ENCODE assay signal across 16 mouse cellular contexts in genomic region chr3:131511616-131512015, GRCm38 (mm10). TPM values are rescaled to one million over a fixed set of nuclear protein-coding genes. Genes with fewer than 3 reads are reported as not detected.
DNase-seq lines count a peak whose midpoint lies in the region; ATAC-seq and TF ChIP-seq lines count a peak whose summit lies in the region.
"Had no signal": no experiment of that assay in that cellular context is flagged by ENCODE, and none has a peak within 500 bp of the region (broad histone marks: within the 10 kb centered on the region; RNA-seq: fewer than 3 reads in every experiment).

No protein-coding gene starts in this region.

- no peak for TF ChIP-seq EP300 in lung, postnatal 0 days (IDR thresholded peaks at IDR 0.05)
- TF ChIP-seq EP300 in stomach, postnatal 0 days (optimal IDR thresholded peaks at IDR 0.05): no peak

- H3K4me2 ChIP-seq in kidney, postnatal 0 days (ENCODE audit: low read length): no peak overlapping the region
- no peak overlapping the region for H3K4me2 ChIP-seq in kidney, embryonic 15.5 days
- no peak overlapping the region for H3K4me2 ChIP-seq in lung, postnatal 0 days (replicated peaks; ENCODE audit: low read depth, low read length)
- H3K4me2 ChIP-seq in stomach, postnatal 0 days (replicated peaks; ENCODE audit: low read depth): no peak overlapping the region
- H3K4me2 ChIP-seq: embryonic facial prominence, embryonic 13.5 days; forebrain, embryonic 12.5 days; limb, embryonic 13.5 days had no signal

- TF ChIP-seq CTCF in kidney, postnatal 0 days (IDR thresholded peaks at IDR 0.05; ENCODE audit: low read depth): peak; percentile 60
- peak; percentile 44 for TF ChIP-seq CTCF in lung, postnatal 0 days (IDR thresholded peaks at IDR 0.05)
- peak; percentile 50 for TF ChIP-seq CTCF in stomach, postnatal 0 days (IDR thresholded peaks at IDR 0.05; ENCODE audit: low read depth)

- H3K9ac ChIP-seq in kidney, postnatal 0 days (ENCODE audit: low read depth, low read length): no peak overlapping the region
- no peak overlapping the region for H3K9ac ChIP-seq in kidney, embryonic 15.5 days
- no peak overlapping the region for H3K9ac ChIP-seq in lung, postnatal 0 days (replicated peaks; ENCODE audit: low read depth)
- H3K9ac ChIP-seq in stomach, postnatal 0 days (ENCODE audit: low read length): no peak overlapping the region
- H3K9ac ChIP-seq: embryonic facial prominence, embryonic 13.5 days; forebrain, embryonic 12.5 days; limb, embryonic 13.5 days had no signal

- H3K27me3 ChIP-seq in kidney, postnatal 0 days (ENCODE audit: insufficient read depth, low read length): no peaks in the 10 kb centered on the region
- no peaks in the 10 kb centered on the region for H3K27me3 ChIP-seq in kidney, embryonic 15.5 days
- no peaks in the 10 kb centered on the region for H3K27me3 ChIP-seq in lung, postnatal 0 days (replicated peaks; ENCODE audit: insufficient read depth, low read length)
- H3K27me3 ChIP-seq in stomach, postnatal 0 days (ENCODE audit: control insufficient read depth, insufficient read depth, low read length): no peaks in the 10 kb centered on the region
- H3K27me3 ChIP-seq: embryonic facial prominence, embryonic 13.5 days; forebrain, embryonic 12.5 days; limb, embryonic 13.5 days had no signal

- H3K4me1 ChIP-seq in kidney, postnatal 0 days (replicated peaks; ENCODE audit: insufficient read depth, low read length): no peaks in the 10 kb centered on the region
- no peaks in the 10 kb centered on the region for H3K4me1 ChIP-seq in kidney, embryonic 15.5 days
- H3K4me1 ChIP-seq in lung, postnatal 0 days (ENCODE audit: insufficient read depth, low read depth, low read length): no peaks in the 10 kb centered on the region
- H3K4me1 ChIP-seq in stomach, postnatal 0 days (replicated peaks; ENCODE audit: control insufficient read depth, insufficient read depth): no peaks in the 10 kb centered on the region
- H3K4me1 ChIP-seq: embryonic facial prominence, embryonic 13.5 days; forebrain, embryonic 12.5 days; heart, embryonic 10.5 days; limb, embryonic 13.5 days had no signal

- H3K36me3 ChIP-seq in kidney, postnatal 0 days (ENCODE audit: insufficient read depth, low read length): no peaks in the 10 kb centered on the region
- H3K36me3 ChIP-seq in kidney, embryonic 15.5 days: no peaks in the 10 kb centered on the region
- H3K36me3 ChIP-seq in lung, postnatal 0 days (ENCODE audit: insufficient read depth, low read length): no peaks in the 10 kb centered on the region
- H3K36me3 ChIP-seq in stomach, postnatal 0 days (ENCODE audit: control insufficient read depth, insufficient read depth, low read length): no peaks in the 10 kb centered on the region
- H3K36me3 ChIP-seq: embryonic facial prominence, embryonic 13.5 days; forebrain, embryonic 12.5 days; heart, embryonic 10.5 days; limb, embryonic 13.5 days had no signal

- no peak overlapping the region for H3K4me3 ChIP-seq in kidney, postnatal 0 days (replicated peaks; ENCODE audit: low read depth, low read length)
- H3K4me3 ChIP-seq in kidney, embryonic 15.5 days (replicated peaks): no peak overlapping the region
- no peak overlapping the region for H3K4me3 ChIP-seq in lung, postnatal 0 days (ENCODE audit: low read depth, low read length)
- no peak overlapping the region for H3K4me3 ChIP-seq in stomach, postnatal 0 days (ENCODE audit: low read depth, low read length)
- H3K4me3 ChIP-seq: embryonic facial prominence, embryonic 13.5 days; forebrain, embryonic 12.5 days; heart, embryonic 10.5 days; limb, embryonic 13.5 days; myocyte had no signal

- 48% methylated on average over 8 of the region's 8 CpGs for WGBS in kidney, postnatal 0 days
- WGBS in kidney, embryonic 15.5 days: 56% methylated on average over 8 of the region's 8 CpGs
- 50% methylated on average over 8 of the region's 8 CpGs for WGBS in lung, postnatal 0 days
- WGBS in stomach, postnatal 0 days: 66% methylated on average over 8 of the region's 8 CpGs

- no peak overlapping the region for H3K27ac ChIP-seq in kidney, postnatal 0 days
- no peak overlapping the region for H3K27ac ChIP-seq in kidney, embryonic 15.5 days
- H3K27ac ChIP-seq in lung, postnatal 0 days (ENCODE audit: low read length): no peak overlapping the region
- no peak overlapping the region for H3K27ac ChIP-seq in stomach, postnatal 0 days (replicated peaks)
- H3K27ac ChIP-seq: embryonic facial prominence, embryonic 13.5 days; forebrain, embryonic 12.5 days; heart, embryonic 10.5 days; limb, embryonic 13.5 days had no signal

- peak; percentile 30 to 72 for DNase-seq in adrenal gland, adult (ENCODE audit: inconsistent age in 2 of 2, low spot score in 1 of 2)
- no peak for DNase-seq in adrenal gland, adult 8-10 months
- DNase-seq in kidney, postnatal 0 days (ENCODE audit: low spot score): no peak
- no peak for DNase-seq in lung, postnatal 0 days (ENCODE audit: low spot score)
- no peak for DNase-seq in lung, postnatal 4 days
- DNase-seq in stomach, postnatal 0 days (ENCODE audit: low spot score): no peak
- no peak for DNase-seq in spleen, postnatal 4 days (ENCODE audit: low spot score in 2 of 2)
- DNase-seq: cerebellum, postnatal 10 days; right cerebral cortex, postnatal 4 days; thymus, postnatal 4 days had no signal

- ATAC-seq in kidney, postnatal 0 days (replicated peaks; ENCODE audit: low FRiP score, low read depth): no peak
- ATAC-seq in kidney, embryonic 15.5 days (replicated peaks; ENCODE audit: low FRiP score): no peak
- ATAC-seq in lung, postnatal 0 days: no peak
- no peak for ATAC-seq in stomach, postnatal 0 days (ENCODE audit: low FRiP score, low TSS enrichment)

- no peaks in the 10 kb centered on the region for H3K9me3 ChIP-seq in kidney, postnatal 0 days (replicated peaks; ENCODE audit: low read length)
- H3K9me3 ChIP-seq in kidney, embryonic 15.5 days (replicated peaks): no peaks in the 10 kb centered on the region
- no peaks in the 10 kb centered on the region for H3K9me3 ChIP-seq in lung, postnatal 0 days (ENCODE audit: low read length)
- no peaks in the 10 kb centered on the region for H3K9me3 ChIP-seq in stomach, postnatal 0 days (ENCODE audit: control insufficient read depth, low read length)
- H3K9me3 ChIP-seq: embryonic facial prominence, embryonic 13.5 days; forebrain, embryonic 12.5 days; heart, embryonic 10.5 days; limb, embryonic 13.5 days had no signal

RNA-seq across cellular contexts. Expression of gene Sgms2, which starts 20.4 kb away (rescaled TPM):
- 1 to 10 TPM; 3.6 to 9.6 (median 6.1) TPM for total RNA-seq in adrenal gland, adult 8-10 months (2022)
- 24.2 and 25.4 TPM in 2 replicates for polyA plus RNA-seq in kidney, postnatal 0 days (2015; fragmentation: Nextera tagmentation; extraction: Ambion mirVana)
- polyA plus RNA-seq in kidney, embryonic 15.5 days (2015; fragmentation: Nextera tagmentation; extraction: Ambion mirVana): 10.5 and 17.0 TPM in 2 replicates
- 4.1 TPM in 2 replicates for polyA plus RNA-seq in lung, postnatal 0 days (2015; fragmentation: Nextera tagmentation; extraction: Ambion mirVana)
- polyA plus RNA-seq in stomach, postnatal 0 days (2015; fragmentation: Nextera tagmentation; extraction: Ambion mirVana): 9.1 and 10.8 TPM in 2 replicates

RNA-seq across cellular contexts. Expression of gene Papss1, which starts 53.0 kb away (rescaled TPM):
- total RNA-seq in adrenal gland, adult 8-10 months (2022): 10 to 100 TPM; 62.3 to 70.9 (median 65.6) TPM
- polyA plus RNA-seq in kidney, postnatal 0 days (2015; fragmentation: Nextera tagmentation; extraction: Ambion mirVana): 116 and 130 TPM in 2 replicates
- 98.8 and 103 TPM in 2 replicates for polyA plus RNA-seq in kidney, embryonic 15.5 days (2015; fragmentation: Nextera tagmentation; extraction: Ambion mirVana)
- polyA plus RNA-seq in lung, postnatal 0 days (2015; fragmentation: Nextera tagmentation; extraction: Ambion mirVana): 45.9 and 50.4 TPM in 2 replicates
- polyA plus RNA-seq in stomach, postnatal 0 days (2015; fragmentation: Nextera tagmentation; extraction: Ambion mirVana): 54.3 and 56.6 TPM in 2 replicates

Comparison
In these comparisons a context has a peak if more than half of its experiments do, and no peak if none do; other contexts are left out.
1. DNase-seq: peak in adrenal gland, adult (2 of 2); none in adrenal gland, adult 8-10 months (single experiment), kidney, postnatal 0 days (single experiment), lung, postnatal 0 days (single experiment), lung, postnatal 4 days (0 of 2), stomach, postnatal 0 days (single experiment) and spleen, postnatal 4 days (0 of 2).
2. Peak in every context shown above with its lines, with median percentiles within 50 percentile points of each other: CTCF ChIP-seq.